Mouse (Mus musculus): ENCODE measurements around the gene Olfr1371. TPM values are rescaled to one million over a fixed set of nuclear protein-coding genes. Genes with fewer than 3 reads are reported as not detected.

Gene Olfr1371
- not detected in 2 replicates for total RNA-seq (2017)

- no peak for ATAC-seq (replicated peaks; ENCODE audit: low read depth, poor library complexity, severe bottlenecking)
Measured at GRCm38 (mm10) chr11:52213887-52214286, at the start of gene Olfr1371. TSS of gene Olfr1371 (minus strand) at chr11:52213987.

DNA sequence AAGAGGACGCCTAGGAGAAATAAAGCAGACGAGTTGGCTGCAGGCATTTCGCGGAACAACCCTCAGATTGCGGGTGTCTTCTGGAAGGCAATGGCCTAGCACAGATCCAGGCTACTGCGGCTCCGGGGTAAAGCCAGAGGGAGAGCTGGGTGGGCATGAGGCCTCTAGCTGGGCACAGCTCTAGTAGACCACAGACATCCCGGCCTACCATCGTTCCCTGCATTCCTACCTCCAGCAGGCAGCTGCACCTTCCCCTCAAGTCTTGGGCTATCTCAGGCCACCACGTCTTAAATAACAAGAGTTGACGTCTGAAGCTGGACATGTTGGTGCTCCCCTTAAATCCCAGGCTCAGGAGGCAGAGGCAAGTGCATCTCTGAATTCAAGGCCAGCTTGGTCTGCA is 48.6 kb upstream of the Olfr1371 start:
- 0 out of 2 replicates have a peak, but pooled peaks have one; percentile 4 for ATAC-seq (replicated peaks; ENCODE audit: low read depth, poor library complexity, severe bottlenecking)

GRCm38 (mm10) chr11:52261937-52262336 is 48.1 kb upstream of the Olfr1371 start:
- ATAC-seq (replicated peaks; ENCODE audit: low read depth, poor library complexity, severe bottlenecking), result peak; percentile 82

GRCm38 (mm10) chr11:52260878-52261277 is 47.1 kb upstream of the Olfr1371 start:
- no peak for ATAC-seq (replicated peaks; ENCODE audit: low read depth, poor library complexity, severe bottlenecking)

DNA sequence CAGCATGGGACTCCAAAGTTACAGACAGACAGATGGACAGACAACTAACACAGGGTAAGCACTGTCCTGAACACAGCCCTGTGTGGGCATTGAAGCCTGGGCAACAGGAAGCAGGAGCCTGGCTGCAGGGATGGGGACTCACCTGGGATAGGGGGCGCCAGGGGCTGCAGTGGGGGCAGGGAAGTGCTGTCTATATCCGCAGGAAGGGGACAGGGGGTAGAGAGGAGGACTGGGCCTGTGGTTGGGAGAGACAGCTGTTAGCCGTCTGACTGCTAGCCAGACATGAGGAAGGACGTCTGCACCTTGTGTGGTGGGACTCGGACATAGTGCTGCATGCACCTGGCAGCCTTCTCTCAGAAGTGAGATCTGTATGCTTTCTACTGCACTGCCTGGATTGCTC is 44.9 kb upstream of the Olfr1371 start:
- ATAC-seq (replicated peaks; ENCODE audit: low read depth, poor library complexity, severe bottlenecking), result no peak

GRCm38 (mm10) chr11:52257376-52257775 is 43.6 kb upstream of the Olfr1371 start:
- no peak for ATAC-seq (replicated peaks; ENCODE audit: low read depth, poor library complexity, severe bottlenecking)

DNA sequence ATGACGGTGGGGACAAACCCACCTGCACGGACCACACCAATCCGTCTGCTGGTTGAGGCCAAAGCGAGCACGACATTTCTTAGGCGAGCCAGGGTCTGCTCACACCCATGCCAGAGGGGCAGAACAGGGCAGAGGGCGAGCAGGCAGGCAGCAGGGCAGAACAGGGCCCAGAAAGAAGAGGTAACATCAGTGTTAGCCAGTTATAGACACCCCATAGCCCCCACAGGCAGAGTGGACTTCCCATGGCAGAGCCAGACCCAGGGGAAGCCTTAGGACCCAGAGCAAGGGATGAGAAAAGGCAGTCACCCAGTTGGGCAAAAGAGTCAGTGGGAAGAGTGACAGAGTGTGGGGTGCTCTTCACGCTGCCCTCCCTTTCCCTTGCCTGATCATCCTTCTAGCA is 41.3 kb upstream of the Olfr1371 start:
- no peak for ATAC-seq (replicated peaks; ENCODE audit: low read depth, poor library complexity, severe bottlenecking)

GRCm38 (mm10) chr11:52253674-52254375 is 40.0 kb upstream of the Olfr1371 start:
- ATAC-seq (replicated peaks; ENCODE audit: low read depth, poor library complexity, severe bottlenecking), result peak; percentile 70

GRCm38 (mm10) chr11:52252692-52253091 is 38.9 kb upstream of the Olfr1371 start:
- no peak for ATAC-seq (replicated peaks; ENCODE audit: low read depth, poor library complexity, severe bottlenecking)

DNA sequence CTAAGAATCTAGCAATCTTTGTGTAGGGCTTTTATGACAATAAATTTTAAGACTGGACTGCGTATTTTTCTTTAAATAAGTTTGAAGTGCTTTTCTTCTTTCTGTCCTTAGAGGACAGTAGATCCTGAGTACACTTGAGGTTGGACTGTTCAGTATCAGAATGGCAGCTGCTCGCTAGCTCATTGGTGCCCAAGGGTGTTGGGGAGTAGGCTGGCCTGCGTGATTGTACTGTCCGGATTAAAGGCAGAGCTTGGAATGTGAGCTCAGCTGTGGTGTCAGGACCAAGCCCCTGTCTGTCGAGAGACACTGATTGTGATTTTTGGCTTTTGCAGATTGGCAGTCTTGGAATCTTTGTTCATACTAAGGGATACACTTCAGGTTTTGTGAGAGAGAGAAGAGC is 38.0 kb upstream of the Olfr1371 start:
- no peak for ATAC-seq (replicated peaks; ENCODE audit: low read depth, poor library complexity, severe bottlenecking)

GRCm38 (mm10) chr11:52249452-52249851 is 35.7 kb upstream of the Olfr1371 start:
- no peak for ATAC-seq (replicated peaks; ENCODE audit: low read depth, poor library complexity, severe bottlenecking)

- ATAC-seq (replicated peaks; ENCODE audit: low read depth, poor library complexity, severe bottlenecking), result no peak
Measured at GRCm38 (mm10) chr11:52240898-52241542, 27.2 kb upstream of the Olfr1371 start.

- ATAC-seq (replicated peaks; ENCODE audit: low read depth, poor library complexity, severe bottlenecking), result no peak
Measured at GRCm38 (mm10) chr11:52234509-52234908, 20.7 kb upstream of the Olfr1371 start.

- ATAC-seq (replicated peaks; ENCODE audit: low read depth, poor library complexity, severe bottlenecking), result no peak
Measured at GRCm38 (mm10) chr11:52233906-52234305, 20.1 kb upstream of the Olfr1371 start.

GRCm38 (mm10) chr11:52233043-52233653 is 19.4 kb upstream of the Olfr1371 start:
- no peak for ATAC-seq (replicated peaks; ENCODE audit: low read depth, poor library complexity, severe bottlenecking)

GRCm38 (mm10) chr11:52231606-52232541 is 18.1 kb upstream of the Olfr1371 start, which contains the start of gene Skp1a:
TSS of gene Skp1a (plus strand) at chr11:52231995.
- ATAC-seq (replicated peaks; ENCODE audit: low read depth, poor library complexity, severe bottlenecking), result peak; percentile 81

DNA sequence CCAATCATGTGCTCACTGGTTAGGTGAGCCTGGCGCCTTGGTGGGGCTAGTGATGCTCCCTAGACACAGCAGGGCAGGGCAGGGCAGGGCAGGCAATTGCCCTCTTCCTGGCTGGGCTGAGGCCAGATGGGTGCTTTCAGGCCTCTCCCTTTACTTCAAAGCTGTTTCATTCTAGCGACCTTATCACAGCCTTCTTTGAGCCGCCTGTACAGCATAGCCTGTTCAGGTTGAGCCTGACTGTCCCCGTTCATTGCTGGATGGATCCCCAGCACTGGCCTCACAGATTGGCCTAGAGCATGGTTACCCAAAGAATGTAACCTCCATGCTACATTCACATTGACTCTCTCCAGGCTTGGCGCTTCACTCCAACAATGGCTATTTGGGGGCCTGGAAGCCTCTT is 16.9 kb upstream of the Olfr1371 start:
- ATAC-seq (replicated peaks; ENCODE audit: low read depth, poor library complexity, severe bottlenecking), result no peak

DNA sequence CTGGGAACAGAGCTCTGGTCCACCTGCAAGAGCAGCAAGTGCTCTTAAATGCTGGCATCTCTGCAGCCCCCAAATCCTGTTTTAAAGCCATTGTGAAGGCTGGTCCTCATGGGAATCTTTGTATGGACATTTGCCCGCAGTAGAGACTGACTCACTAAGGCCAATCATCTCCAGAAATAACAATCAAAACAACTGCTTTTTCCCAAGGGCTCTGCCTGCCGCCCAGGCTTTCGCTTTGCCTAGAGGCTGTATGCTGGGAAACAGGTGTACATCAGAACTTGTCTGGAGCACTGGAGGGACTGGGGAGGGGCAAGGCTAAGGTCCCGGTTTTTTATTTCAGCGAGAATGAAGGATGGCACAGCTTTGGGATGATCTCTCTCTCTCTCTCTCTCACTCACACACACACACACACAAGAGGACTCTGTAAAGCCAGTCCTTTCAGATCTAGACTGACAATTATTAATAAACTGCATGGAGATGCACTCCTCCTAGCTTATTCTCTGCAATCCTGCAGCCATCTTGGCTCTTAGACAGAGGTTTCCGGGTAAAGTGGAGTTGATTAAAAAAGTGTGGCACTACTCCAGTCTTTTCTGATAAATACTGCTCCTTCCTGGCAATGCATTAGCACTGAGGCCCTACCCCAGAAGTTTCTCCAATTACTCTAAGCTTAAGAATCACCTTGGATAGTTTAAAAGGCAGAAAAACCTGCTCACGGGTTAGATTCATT is 15.1 kb upstream of the Olfr1371 start:
- no peak for ATAC-seq (replicated peaks; ENCODE audit: low read depth, poor library complexity, severe bottlenecking)

DNA sequence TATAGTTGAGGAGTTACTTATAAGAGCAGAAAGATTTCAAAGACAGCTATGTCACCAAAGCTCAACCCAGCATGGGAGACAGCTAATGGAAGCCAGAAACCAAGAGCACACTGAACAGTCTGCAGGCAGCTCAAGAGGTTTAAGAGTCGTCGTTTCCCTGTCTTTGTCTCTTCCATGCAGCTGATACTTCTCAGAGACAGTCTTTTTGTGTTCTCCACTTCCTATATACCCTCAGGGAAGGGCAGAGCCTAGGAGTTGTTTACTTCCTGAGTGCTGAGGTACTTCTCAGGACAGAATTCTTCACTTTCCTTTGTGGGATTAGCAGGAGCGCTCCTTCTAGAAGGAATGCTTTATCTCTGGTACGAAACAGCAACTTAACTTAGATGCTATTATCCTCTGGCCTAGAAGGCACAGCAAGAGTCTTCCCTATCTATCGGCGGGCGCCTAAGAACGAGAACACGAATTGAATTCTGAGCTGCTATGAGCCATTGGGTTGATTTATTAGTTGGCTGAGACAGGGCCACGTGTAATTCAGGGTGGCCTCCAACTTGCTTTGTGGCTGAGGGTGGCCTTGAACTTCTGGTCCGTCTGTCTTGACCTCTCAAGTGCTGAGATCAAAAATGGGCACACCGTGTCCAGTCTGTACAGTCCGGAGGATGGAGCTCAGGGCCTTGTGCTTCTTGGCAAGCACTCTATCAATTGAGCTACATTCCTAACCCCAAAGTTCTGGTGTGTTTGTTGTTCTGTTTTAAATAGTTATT is 13.9 kb upstream of the Olfr1371 start:
- no peak for ATAC-seq (replicated peaks; ENCODE audit: low read depth, poor library complexity, severe bottlenecking)

All from common myeloid progenitor, adult 5-6 weeks (primary cell).